9 mouse cellular contexts compared by ENCODE assay signal in genomic region chr9:71895291-71895690, GRCm38 (mm10).
DNase-seq lines count a peak whose midpoint lies in the region; ATAC-seq lines count a peak whose summit lies in the region.
"Had no signal": no experiment of that assay in that cellular context is flagged by ENCODE, and none has a peak within 500 bp of the region (broad histone marks: within the 10 kb centered on the region; RNA-seq: fewer than 3 reads in every experiment).

No protein-coding gene starts in this region.

- H3K36me3 ChIP-seq in heart, embryonic 13.5 days: no peaks in the 10 kb centered on the region
- no peaks in the 10 kb centered on the region for H3K36me3 ChIP-seq in heart, embryonic 16.5 days (ENCODE audit: control insufficient read depth, insufficient read depth)
- H3K36me3 ChIP-seq in midbrain, embryonic 14.5 days (ENCODE audit: control insufficient read depth, insufficient read depth, low read length): no peaks in the 10 kb centered on the region

- H3K4me2 ChIP-seq in heart, embryonic 13.5 days: peak overlapping the region; percentile 28
- peak overlapping the region; percentile 23; the same call in 1 of the 2 replicates for H3K4me2 ChIP-seq in heart, embryonic 16.5 days (ENCODE audit: low read depth, low read length)
- peak overlapping the region; percentile 51 for H3K4me2 ChIP-seq in midbrain, embryonic 14.5 days (ENCODE audit: low read length)

- peak overlapping the region; percentile 54; the same call in 1 of the 2 replicates for H3K27ac ChIP-seq in heart, embryonic 13.5 days (replicated peaks)
- H3K27ac ChIP-seq in heart, embryonic 16.5 days (ENCODE audit: low read length): no peak overlapping the region
- H3K27ac ChIP-seq in midbrain, embryonic 14.5 days (replicated peaks; ENCODE audit: low read depth, low read length): no peak overlapping the region; the same call in 1 of the 2 replicates

- WGBS in heart, embryonic 13.5 days: 53% methylated on average over 7 of the region's 7 CpGs
- 57% methylated on average over 7 of the region's 7 CpGs for WGBS in heart, embryonic 16.5 days
- 2% methylated on average over 7 of the region's 7 CpGs for WGBS in midbrain, embryonic 14.5 days

- no peaks in the 10 kb centered on the region for H3K9me3 ChIP-seq in heart, embryonic 13.5 days
- H3K9me3 ChIP-seq in heart, embryonic 16.5 days (replicated peaks; ENCODE audit: control insufficient read depth, low read length): no peaks in the 10 kb centered on the region
- no peaks in the 10 kb centered on the region for H3K9me3 ChIP-seq in midbrain, embryonic 14.5 days (ENCODE audit: control insufficient read depth, low read length)

- DNase-seq in heart, postnatal 4 days: no peak
- peak; percentile 89 for DNase-seq in embryo, embryonic 10 days (ENCODE audit: low spot score)
- DNase-seq in midbrain, embryonic 14.5 days: peak; percentile 81
- DNase-seq in left cerebral cortex, adult 18-20 months (ENCODE audit: low spot score in 2 of 2): no peak
- no peak for DNase-seq in cerebellum, adult 11 months
- DNase-seq: thymus, postnatal 25 days had no signal

- ATAC-seq in heart, embryonic 13.5 days (ENCODE audit: extremely low read depth, insufficient number of reproducible peaks, low FRiP score, low TSS enrichment): no peak
- no peak for ATAC-seq in heart, embryonic 16.5 days (replicated peaks; ENCODE audit: extremely low read depth, insufficient read depth, low FRiP score)
- no peak for ATAC-seq in midbrain, embryonic 14.5 days (ENCODE audit: low FRiP score, low TSS enrichment)
- ATAC-seq in cerebellum, adult (ENCODE audit: insufficient number of reproducible peaks, low FRiP score, low TSS enrichment): no peak

- H3K9ac ChIP-seq in heart, embryonic 13.5 days: no peak overlapping the region
- no peak overlapping the region for H3K9ac ChIP-seq in heart, embryonic 16.5 days (ENCODE audit: low read length)
- H3K9ac ChIP-seq in midbrain, embryonic 14.5 days (replicated peaks; ENCODE audit: low read length): no peak overlapping the region; the same call in 1 of the 2 replicates

- peaks cover 29% of the 10 kb centered on the region for H3K4me1 ChIP-seq in heart, embryonic 13.5 days
- H3K4me1 ChIP-seq in heart, embryonic 16.5 days (ENCODE audit: control insufficient read depth, insufficient read depth, low read length): peaks cover 3% of the 10 kb centered on the region
- peaks cover 44% of the 10 kb centered on the region for H3K4me1 ChIP-seq in midbrain, embryonic 14.5 days (ENCODE audit: control insufficient read depth, insufficient read depth, low read length)

- H3K27me3 ChIP-seq in heart, embryonic 13.5 days (replicated peaks): no peaks in the 10 kb centered on the region
- H3K27me3 ChIP-seq in heart, embryonic 16.5 days (ENCODE audit: control insufficient read depth, insufficient read depth, low read length): no peaks in the 10 kb centered on the region
- H3K27me3 ChIP-seq in midbrain, embryonic 14.5 days (ENCODE audit: control insufficient read depth, insufficient read depth, low read length): no peaks in the 10 kb centered on the region

- H3K4me3 ChIP-seq in heart, embryonic 13.5 days: peak overlapping the region; percentile 38
- H3K4me3 ChIP-seq in heart, embryonic 16.5 days (ENCODE audit: low read length): peak overlapping the region; percentile 33
- peak overlapping the region; percentile 35 for H3K4me3 ChIP-seq in midbrain, embryonic 14.5 days (replicated peaks; ENCODE audit: low read depth, low read length)

Comparison
In these comparisons a context has a peak if more than half of its experiments do, and no peak if none do; other contexts are left out.
1. DNase-seq: peak in embryo, embryonic 10 days (single experiment) and midbrain, embryonic 14.5 days (single experiment); none in heart, postnatal 4 days (single experiment), left cerebral cortex, adult 18-20 months (0 of 2) and cerebellum, adult 11 months (single experiment).
2. Peak in every context shown above with its lines, with median percentiles within 50 percentile points of each other: H3K4me2 ChIP-seq and H3K4me3 ChIP-seq.